Mouse (Mus musculus) liver, embryonic 14.5 days (tissue): ENCODE measurements around the gene Pi4kb.

Experiments
- CTCF ChIP-seq: IDR thresholded peaks from 2 replicates; pipeline ENCODE4 v1.5.1; 2016; ENCODE audit warnings: antibody characterized with exemption, low read depth, control low read depth
- EP300 ChIP-seq: IDR thresholded peaks from 2 replicates; pipeline ENCODE4 v1.6.1; 2016; ENCODE audit warnings: antibody characterized with exemption, low read depth

- TF ChIP-seq EP300 (no peak), CTCF (no peak)
Observed at GRCm38 (mm10) chr3:94952806-94953205, 21.7 kb upstream of the Pi4kb start.
